Mouse (Mus musculus): ENCODE data around the gene Trim59. TPM values are rescaled to one million over a fixed set of nuclear protein-coding genes. Genes with fewer than 3 reads are reported as not detected.

Trim59 gene
- polyA plus RNA-seq, 1 experiment from 2014 or later: 32.0 TPM

GRCm38 (mm10) chr3:69046509-69046908 is 2.0 kb upstream of the Trim59 start:
- Histone ChIP-seq H3K36me3 (ENCODE audit: control insufficient read depth, insufficient read depth, low read length) (no peaks in the 10 kb centered on the region), H3K9me3 (ENCODE audit: control insufficient read depth, low read length) (no peaks in the 10 kb centered on the region), H3K4me2 (ENCODE audit: low read length) (no peak overlapping the region), H3K27ac (ENCODE audit: low read depth, low read length) (no peak overlapping the region), H3K27me3 (replicated peaks; ENCODE audit: control insufficient read depth, insufficient read depth, low read length) (no peaks in the 10 kb centered on the region), H3K9ac (ENCODE audit: low read depth, low read length) (no peak overlapping the region), H3K4me3 (ENCODE audit: low read length) (no peak overlapping the region), H3K4me1 (ENCODE audit: control insufficient read depth, insufficient read depth, low read depth, low read length) (peaks cover 11% of the 10 kb centered on the region)
- 70% methylated on average over 4 of the region's 4 CpGs for WGBS
- ATAC-seq: no peak

- Histone ChIP-seq H3K4me2 (ENCODE audit: low read length) (peak overlapping the region; percentile 80), H3K9me3 (ENCODE audit: control insufficient read depth, low read length) (no peaks in the 10 kb centered on the region), H3K4me3 (ENCODE audit: low read length) (peak overlapping the region; percentile 91), H3K27me3 (replicated peaks; ENCODE audit: control insufficient read depth, insufficient read depth, low read length) (no peaks in the 10 kb centered on the region), H3K4me1 (ENCODE audit: control insufficient read depth, insufficient read depth, low read depth, low read length) (peaks cover 14% of the 10 kb centered on the region), H3K9ac (ENCODE audit: low read depth, low read length) (peak overlapping the region; percentile 10; the same call in 1 of the 2 replicates), H3K27ac (ENCODE audit: low read depth, low read length) (no peak overlapping the region), H3K36me3 (ENCODE audit: control insufficient read depth, insufficient read depth, low read length) (peaks cover 2% of the 10 kb centered on the region; the same call in 1 of the 2 replicates)
- ATAC-seq: no peak
- WGBS: 17% methylated on average over 13 of the region's 13 CpGs
These were observed 1.2 kb upstream of the Trim59 start for GRCm38 (mm10) chr3:69045750-69046149.

- no peaks in the 10 kb centered on the region for H3K27me3 ChIP-seq (replicated peaks; ENCODE audit: control insufficient read depth, insufficient read depth, low read length)
- 4% methylated on average over 9 of the region's 9 CpGs for WGBS
- peak overlapping the region; percentile 91 for H3K4me3 ChIP-seq (ENCODE audit: low read length)
- ATAC-seq: peak; percentile 16; the same call in 1 of the 2 replicates
- H3K9me3 ChIP-seq (ENCODE audit: control insufficient read depth, low read length): no peaks in the 10 kb centered on the region
- H3K4me2 ChIP-seq (ENCODE audit: low read length): peak overlapping the region; percentile 80
- H3K27ac ChIP-seq (ENCODE audit: low read depth, low read length): peak overlapping the region; percentile 89
- H3K36me3 ChIP-seq (ENCODE audit: control insufficient read depth, insufficient read depth, low read length): peaks cover 2% of the 10 kb centered on the region; the same call in 1 of the 2 replicates
- peaks cover 14% of the 10 kb centered on the region for H3K4me1 ChIP-seq (ENCODE audit: control insufficient read depth, insufficient read depth, low read depth, low read length)
- peak overlapping the region; percentile 89 for H3K9ac ChIP-seq (ENCODE audit: low read depth, low read length)
These were observed 797 bp upstream of the Trim59 start for GRCm38 (mm10) chr3:69045400-69045703.

GRCm38 (mm10) chr3:69044167-69044591 is 376 bp downstream of the Trim59 start:
- no peaks in the 10 kb centered on the region for H3K9me3 ChIP-seq (ENCODE audit: control insufficient read depth, low read length)
- H3K9ac ChIP-seq (ENCODE audit: low read depth, low read length): peak overlapping the region; percentile 89
- H3K36me3 ChIP-seq (ENCODE audit: control insufficient read depth, insufficient read depth, low read length): peaks cover 2% of the 10 kb centered on the region; the same call in 1 of the 2 replicates
- H3K27ac ChIP-seq (ENCODE audit: low read depth, low read length): peak overlapping the region; percentile 89
- H3K27me3 ChIP-seq (replicated peaks; ENCODE audit: control insufficient read depth, insufficient read depth, low read length): no peaks in the 10 kb centered on the region
- peak; percentile 74 for ATAC-seq
- peak overlapping the region; percentile 91 for H3K4me3 ChIP-seq (ENCODE audit: low read length)
- under 1% methylated on average over 41 of the region's 42 CpGs for WGBS
- H3K4me2 ChIP-seq (ENCODE audit: low read length): peak overlapping the region; percentile 75
- H3K4me1 ChIP-seq (ENCODE audit: control insufficient read depth, insufficient read depth, low read depth, low read length): peaks cover 14% of the 10 kb centered on the region

GRCm38 (mm10) chr3:69041298-69041697 is 3.3 kb downstream of the Trim59 start:
- Histone ChIP-seq H3K4me1 (ENCODE audit: control insufficient read depth, insufficient read depth, low read depth, low read length) (peaks cover 14% of the 10 kb centered on the region), H3K9me3 (ENCODE audit: control insufficient read depth, low read length) (no peaks in the 10 kb centered on the region), H3K27me3 (replicated peaks; ENCODE audit: control insufficient read depth, insufficient read depth, low read length) (no peaks in the 10 kb centered on the region), H3K9ac (ENCODE audit: low read depth, low read length) (no peak overlapping the region; the same call in 1 of the 2 replicates), H3K4me3 (ENCODE audit: low read length) (no peak overlapping the region), H3K27ac (ENCODE audit: low read depth, low read length) (no peak overlapping the region), H3K36me3 (ENCODE audit: control insufficient read depth, insufficient read depth, low read length) (peaks cover 2% of the 10 kb centered on the region; the same call in 1 of the 2 replicates), H3K4me2 (ENCODE audit: low read length) (no peak overlapping the region)
- no peak for ATAC-seq
- WGBS: 60% methylated on average over 5 of the region's 5 CpGs

GRCm38 (mm10) chr3:69040105-69040504 is 4.5 kb downstream of the Trim59 start:
- WGBS: 70% methylated on average over 2 of the region's 2 CpGs
- ATAC-seq: no peak
- H3K27me3 ChIP-seq (replicated peaks; ENCODE audit: control insufficient read depth, insufficient read depth, low read length): no peaks in the 10 kb centered on the region

GRCm38 (mm10) chr3:69026133-69026783 is 18.3 kb downstream of the Trim59 start:
- Histone ChIP-seq H3K27ac (ENCODE audit: low read depth, low read length) (no peak overlapping the region), H3K9me3 (ENCODE audit: control insufficient read depth, low read length) (no peaks in the 10 kb centered on the region), H3K36me3 (ENCODE audit: control insufficient read depth, insufficient read depth, low read length) (peaks cover 5% of the 10 kb centered on the region), H3K9ac (ENCODE audit: low read depth, low read length) (no peak overlapping the region), H3K27me3 (replicated peaks; ENCODE audit: control insufficient read depth, insufficient read depth, low read length) (no peaks in the 10 kb centered on the region), H3K4me1 (ENCODE audit: control insufficient read depth, insufficient read depth, low read depth, low read length) (no peaks in the 10 kb centered on the region), H3K4me2 (ENCODE audit: low read length) (no peak overlapping the region), H3K4me3 (ENCODE audit: low read length) (no peak overlapping the region)
- ATAC-seq: no peak
- 94% methylated on average over 1 of the region's 1 CpGs for WGBS

More at GRCm38 (mm10) chr3:69040105-69040504, 4.5 kb downstream of the Trim59 start:
- H3K9me3 ChIP-seq (ENCODE audit: control insufficient read depth, low read length): no peaks in the 10 kb centered on the region
- H3K9ac ChIP-seq (ENCODE audit: low read depth, low read length): no peak overlapping the region
- H3K36me3 ChIP-seq (ENCODE audit: control insufficient read depth, insufficient read depth, low read length): peaks cover 2% of the 10 kb centered on the region
- no peak overlapping the region for H3K4me3 ChIP-seq (ENCODE audit: low read length)
- H3K4me1 ChIP-seq (ENCODE audit: control insufficient read depth, insufficient read depth, low read depth, low read length): peaks cover 10% of the 10 kb centered on the region
- H3K27ac ChIP-seq (ENCODE audit: low read depth, low read length): no peak overlapping the region
- H3K4me2 ChIP-seq (ENCODE audit: low read length): no peak overlapping the region

- H3K9ac ChIP-seq (ENCODE audit: low read depth, low read length): no peak overlapping the region
- no peak overlapping the region for H3K4me3 ChIP-seq (ENCODE audit: low read length)
- H3K4me2 ChIP-seq (ENCODE audit: low read length): no peak overlapping the region
- no peak for ATAC-seq
- no peaks in the 10 kb centered on the region for H3K27me3 ChIP-seq (replicated peaks; ENCODE audit: control insufficient read depth, insufficient read depth, low read length)
- no peaks in the 10 kb centered on the region for H3K9me3 ChIP-seq (ENCODE audit: control insufficient read depth, low read length)
- no peaks in the 10 kb centered on the region for H3K36me3 ChIP-seq (ENCODE audit: control insufficient read depth, insufficient read depth, low read length)
- H3K27ac ChIP-seq (ENCODE audit: low read depth, low read length): no peak overlapping the region
- no peaks in the 10 kb centered on the region for H3K4me1 ChIP-seq (ENCODE audit: control insufficient read depth, insufficient read depth, low read depth, low read length)
These were observed 23.8 kb downstream of the Trim59 start for GRCm38 (mm10) chr3:69020764-69021163.

- Histone ChIP-seq H3K9me3 (ENCODE audit: control insufficient read depth, low read length) (no peaks in the 10 kb centered on the region), H3K27ac (ENCODE audit: low read depth, low read length) (no peak overlapping the region), H3K4me2 (ENCODE audit: low read length) (no peak overlapping the region), H3K27me3 (replicated peaks; ENCODE audit: control insufficient read depth, insufficient read depth, low read length) (no peaks in the 10 kb centered on the region), H3K4me1 (ENCODE audit: control insufficient read depth, insufficient read depth, low read depth, low read length) (no peaks in the 10 kb centered on the region), H3K4me3 (ENCODE audit: low read length) (no peak overlapping the region), H3K36me3 (ENCODE audit: control insufficient read depth, insufficient read depth, low read length) (no peaks in the 10 kb centered on the region), H3K9ac (ENCODE audit: low read depth, low read length) (no peak overlapping the region)
- ATAC-seq: no peak
- 100% methylated on average over 2 of the region's 2 CpGs for WGBS
These were observed 24.3 kb downstream of the Trim59 start for GRCm38 (mm10) chr3:69020285-69020684.
